Mouse (Mus musculus) T-cell, adult 66 days (primary cell): ENCODE measurements around the gene Ripk4. TPM values are rescaled to one million over a fixed set of nuclear protein-coding genes. Genes with fewer than 3 reads are reported as not detected.

Experiments
- total RNA-seq, 2 experiments: library from RNA; stranded (reverse); gene quantifications; 3 replicates in 1 of 2; 4 replicates in 1 of 2; pipeline ENCODE4 v1.2.4; 2023

Ripk4 gene
- total RNA-seq: not detected

GRCm38 (mm10) chr16:97763061-97763989, at the start of gene Ripk4:
Ripk4 (minus strand) TSS chr16:97763787.

Other genes starting within 250 kb of the Ripk4 start
- gene Fam3b, start 249.0 kb downstream of the Ripk4 start, total RNA-seq: not detected
- not detected for gene Tmprss2, start 152.6 kb downstream of the Ripk4 start, total RNA-seq
- gene Prdm15, start 88.1 kb upstream of the Ripk4 start, total RNA-seq: 10 to 100 TPM; 35.2 to 49.4 TPM
- gene C2cd2, start 198.8 kb upstream of the Ripk4 start, total RNA-seq: 10 to 100 TPM; 15.6 to 17.0 TPM
- 100 to 1,000 TPM in 1 of 2 experiments, 10 to 100 TPM in 1; 86.4 to 103 TPM for gene Zbtb21, start 198.8 kb upstream of the Ripk4 start, total RNA-seq
- 10 to 100 TPM; 30.5 to 49.3 TPM for gene B230307C23Rik, start 233.5 kb upstream of the Ripk4 start, total RNA-seq